ENCODE assay signal across 25 mouse cellular contexts in the genomic region with DNA sequence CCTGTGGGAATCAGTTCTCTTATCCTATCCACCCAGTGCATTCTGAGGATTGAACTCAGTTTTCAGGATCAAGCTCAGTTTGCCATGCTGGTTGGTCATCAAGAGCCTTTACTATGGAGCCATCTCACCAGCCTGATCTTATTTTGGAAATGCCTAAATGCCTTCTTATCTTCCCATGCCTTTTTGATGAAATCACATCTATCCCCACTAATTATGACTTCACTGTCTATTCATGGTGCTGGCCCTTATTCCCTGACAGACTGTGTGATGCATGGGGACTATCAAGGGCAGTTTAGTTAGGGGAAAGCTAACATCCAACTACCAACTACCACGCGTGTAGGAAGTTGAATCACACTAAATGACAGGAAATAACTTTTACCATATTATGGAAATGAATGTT.
"Had no signal": no experiment of that assay in that cellular context is flagged by ENCODE, and none has a peak within 500 bp of the region (broad histone marks: within the 10 kb centered on the region; RNA-seq: fewer than 3 reads in every experiment).

No protein-coding gene starts in this region.

- H3K27me3 ChIP-seq: hindbrain, embryonic 12.5 days; intestine, embryonic 15.5 days; limb, embryonic 13.5 days; limb, embryonic 15.5 days had no signal

- H3K36me3 ChIP-seq: heart, embryonic 12.5 days; hindbrain, embryonic 10.5 days; hindbrain, embryonic 12.5 days; intestine, embryonic 15.5 days; limb, embryonic 13.5 days; limb, embryonic 15.5 days; liver, embryonic 12.5 days had no signal

- H3K4me3 ChIP-seq: gastrocnemius, adult 2 months; heart, embryonic 12.5 days; hindbrain, embryonic 10.5 days; hindbrain, embryonic 12.5 days; intestine, embryonic 15.5 days; layer of hippocampus, adult 2 months; left cerebral cortex, adult 2 months; limb, embryonic 13.5 days; limb, embryonic 15.5 days; liver, embryonic 12.5 days had no signal

- ATAC-seq: hindbrain, embryonic 16.5 days; inflammation-experienced regulatory T-cells, adult 6 months; intestine, embryonic 15.5 days; intestine, postnatal 0 days; liver, embryonic 12.5 days had no signal

- H3K27ac ChIP-seq: gastrocnemius, adult 2 months; hindbrain, embryonic 10.5 days; hindbrain, embryonic 12.5 days; hindbrain, embryonic 14.5 days; intestine, embryonic 15.5 days; layer of hippocampus, adult 2 months; left cerebral cortex, adult 2 months; limb, embryonic 13.5 days; limb, embryonic 15.5 days; liver, embryonic 12.5 days; liver, embryonic 14.5 days had no signal

- H3K9ac ChIP-seq: heart, embryonic 12.5 days; hindbrain, embryonic 12.5 days; hindbrain, embryonic 14.5 days; intestine, embryonic 15.5 days; limb, embryonic 13.5 days; limb, embryonic 15.5 days; liver, embryonic 12.5 days; liver, embryonic 14.5 days had no signal

- DNase-seq: gastrocnemius, adult 2 months; gastrocnemius, postnatal 10 days; gastrocnemius, postnatal 25 days; heart, postnatal 14 days; heart, postnatal 4 days; kidney, adult 18-20 months; kidney, adult 8-10 months; kidney, postnatal 10 days; kidney, postnatal 25 days; kidney, postnatal 4 days; left cerebral cortex, postnatal 4 days had no signal

- H3K4me1 ChIP-seq: hindbrain, embryonic 10.5 days; hindbrain, embryonic 12.5 days; liver, embryonic 12.5 days had no signal
